Mouse (Mus musculus): ENCODE measurements at regions not wholly inside any gene's neighbourhood (a gene's known extent, or its start where the extent isn't known, plus 50 kb on each side); places are given as distances from the start of the nearest gene placed in this dataset.

GRCm38 (mm10) chr16:12901096-12901995 lies 208.1 kb upstream of the Ercc4 start:
- DNase-seq (ENCODE audit: low spot score in 2 of 2): no peak

- no peak for DNase-seq (ENCODE audit: low spot score in 2 of 2)
These were observed 207.5 kb upstream of the Ercc4 start for GRCm38 (mm10) chr16:12901996-12902319.

GRCm38 (mm10) chr16:12903161-12903560 lies 206.3 kb upstream of the Ercc4 start:
- DNase-seq (ENCODE audit: low spot score in 2 of 2): no peak

- DNase-seq (ENCODE audit: low spot score in 2 of 2): no peak
These were observed 204.5 kb upstream of the Ercc4 start for GRCm38 (mm10) chr16:12904937-12905336.

- DNase-seq (ENCODE audit: low spot score in 2 of 2): no peak
These were observed 184.8 kb upstream of the Ercc4 start for GRCm38 (mm10) chr16:12924668-12925067.

- no peak for DNase-seq (ENCODE audit: low spot score in 2 of 2)
These were observed 183.6 kb upstream of the Ercc4 start for GRCm38 (mm10) chr16:12925931-12926330.

- DNase-seq (ENCODE audit: low spot score in 2 of 2): no peak
These were observed 178.4 kb upstream of the Ercc4 start for GRCm38 (mm10) chr16:12931111-12931510.

GRCm38 (mm10) chr16:12932959-12933358 lies 176.5 kb upstream of the Ercc4 start:
- DNase-seq (ENCODE audit: low spot score in 2 of 2): no peak

GRCm38 (mm10) chr16:12934586-12934985 lies 174.9 kb upstream of the Ercc4 start:
- DNase-seq (ENCODE audit: low spot score in 2 of 2): no peak

GRCm38 (mm10) chr16:12935266-12935665 lies 174.2 kb upstream of the Ercc4 start:
- DNase-seq (ENCODE audit: low spot score in 2 of 2): no peak

GRCm38 (mm10) chr16:12936571-12936970 lies 172.9 kb upstream of the Ercc4 start:
- DNase-seq (ENCODE audit: low spot score in 2 of 2): no peak

- DNase-seq (ENCODE audit: low spot score in 2 of 2): no peak
These were observed 170.9 kb upstream of the Ercc4 start for GRCm38 (mm10) chr16:12938563-12938962.

- no peak for DNase-seq (ENCODE audit: low spot score in 2 of 2)
These were observed 158.3 kb upstream of the Ercc4 start for GRCm38 (mm10) chr16:12951176-12951575.

GRCm38 (mm10) chr16:12954028-12954427 lies 155.5 kb upstream of the Ercc4 start:
- no peak for DNase-seq (ENCODE audit: low spot score in 2 of 2)

GRCm38 (mm10) chr16:12956416-12956815 lies 153.1 kb upstream of the Ercc4 start:
- no peak for DNase-seq (ENCODE audit: low spot score in 2 of 2)

GRCm38 (mm10) chr16:12960885-12961284 lies 148.6 kb upstream of the Ercc4 start:
- DNase-seq (ENCODE audit: low spot score in 2 of 2): no peak

- no peak for DNase-seq (ENCODE audit: low spot score in 2 of 2)
These were observed 126.8 kb upstream of the Ercc4 start for GRCm38 (mm10) chr16:12982681-12983080.

- DNase-seq (ENCODE audit: low spot score in 2 of 2): no peak
These were observed 108.1 kb upstream of the Ercc4 start for GRCm38 (mm10) chr16:13001288-13001880.

- no peak for DNase-seq (ENCODE audit: low spot score in 2 of 2)
These were observed 96.6 kb upstream of the Ercc4 start for GRCm38 (mm10) chr16:13012863-13013262.

- no peak for DNase-seq (ENCODE audit: low spot score in 2 of 2)
These were observed 95.4 kb upstream of the Ercc4 start for GRCm38 (mm10) chr16:13013891-13014644.

GRCm38 (mm10) chr16:13022875-13023274 lies 86.6 kb upstream of the Ercc4 start:
- peak; percentile 58 to 64 for DNase-seq (ENCODE audit: low spot score in 2 of 2)

- no peak for DNase-seq (ENCODE audit: low spot score in 2 of 2)
These were observed 84.1 kb upstream of the Ercc4 start for GRCm38 (mm10) chr16:13025393-13025792.

Data from adrenal gland, adult 18-20 months (tissue).